Mouse (Mus musculus) brain, embryonic 14.5 days (tissue): ENCODE measurements around the gene Tubgcp6. TPM values are rescaled to one million over a fixed set of nuclear protein-coding genes. Genes with fewer than 3 reads are reported as not detected.

Source experiments
- DNase-seq: peaks from one replicate; pipeline ENCODE4 v3.0.0-alpha.2; 2011; ENCODE audit warnings: low read depth
- CTCF ChIP-seq: fragments of 200-500 bp; IDR thresholded peaks from 2 replicates; pipeline ENCODE4 v1.5.1; 2012; ENCODE audit warnings: inconsistent platforms, mild to moderate bottlenecking, moderate library complexity, borderline replicate concordance; ENCODE audit not compliant: insufficient read depth, insufficient read length; ENCODE audit errors: extremely low read depth
- POLR2A ChIP-seq: fragments of 200-500 bp; IDR thresholded peaks from 2 replicates; pipeline ENCODE4 v1.6.1; 2012; ENCODE audit warnings: mild to moderate bottlenecking, inconsistent platforms, borderline replicate concordance; ENCODE audit not compliant: poor library complexity, insufficient read depth, insufficient read length, severe bottlenecking; ENCODE audit errors: extremely low read depth
- polyA plus RNA-seq: library from polyadenylated mRNA; depleted of rRNA; stranded (reverse); fragments of >200 nt; gene quantifications from 2 replicates; pipeline ENCODE4 v1.2.3, GENCODE M21; 2012

Gene Tubgcp6
- polyA plus RNA-seq, 1 experiment: 45.9 TPM

DNA sequence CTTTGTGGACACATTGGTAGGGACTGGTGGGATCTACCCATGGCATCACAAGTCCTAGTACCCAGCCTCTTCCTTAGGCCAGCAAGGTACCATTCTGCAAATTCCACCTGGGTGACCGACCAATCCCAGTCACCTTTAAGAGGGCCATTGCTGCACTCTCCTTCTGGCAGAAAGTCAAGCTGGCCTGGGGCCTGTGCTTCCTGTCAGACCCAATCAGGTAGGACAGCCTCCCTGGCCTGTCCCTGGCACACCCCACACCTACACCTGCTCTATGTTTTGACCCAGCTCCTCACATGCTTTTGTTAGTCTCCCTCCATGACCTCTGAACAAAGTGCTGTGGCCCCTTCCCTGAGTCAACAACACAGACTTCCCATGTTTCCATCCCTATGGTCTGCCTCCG is 38.1 kb downstream of the Tubgcp6 start:
- TF ChIP-seq POLR2A (no peak), CTCF (no peak)
- DNase-seq: no peak

DNA sequence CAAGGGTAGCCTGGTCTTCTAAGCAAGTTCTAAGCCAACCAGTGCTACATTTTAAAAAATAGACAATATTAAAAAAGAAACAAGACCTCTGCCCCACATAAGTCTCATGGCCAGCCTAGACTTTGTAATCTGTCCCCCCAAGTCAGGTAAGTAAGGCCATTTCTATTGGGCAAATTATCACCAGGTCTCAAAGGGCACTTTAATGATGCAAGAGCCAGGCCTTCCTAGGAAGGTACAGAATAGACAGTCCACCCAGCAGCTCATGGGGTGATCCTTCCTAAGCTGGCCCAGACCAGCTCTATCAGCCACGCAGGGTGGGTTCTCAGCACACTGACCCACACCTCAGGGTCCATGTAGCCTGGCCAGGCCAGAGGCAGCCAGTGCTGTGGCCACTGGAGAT is 39.0 kb downstream of the Tubgcp6 start:
- DNase-seq: no peak
- TF ChIP-seq CTCF (no peak), POLR2A (no peak)

DNA sequence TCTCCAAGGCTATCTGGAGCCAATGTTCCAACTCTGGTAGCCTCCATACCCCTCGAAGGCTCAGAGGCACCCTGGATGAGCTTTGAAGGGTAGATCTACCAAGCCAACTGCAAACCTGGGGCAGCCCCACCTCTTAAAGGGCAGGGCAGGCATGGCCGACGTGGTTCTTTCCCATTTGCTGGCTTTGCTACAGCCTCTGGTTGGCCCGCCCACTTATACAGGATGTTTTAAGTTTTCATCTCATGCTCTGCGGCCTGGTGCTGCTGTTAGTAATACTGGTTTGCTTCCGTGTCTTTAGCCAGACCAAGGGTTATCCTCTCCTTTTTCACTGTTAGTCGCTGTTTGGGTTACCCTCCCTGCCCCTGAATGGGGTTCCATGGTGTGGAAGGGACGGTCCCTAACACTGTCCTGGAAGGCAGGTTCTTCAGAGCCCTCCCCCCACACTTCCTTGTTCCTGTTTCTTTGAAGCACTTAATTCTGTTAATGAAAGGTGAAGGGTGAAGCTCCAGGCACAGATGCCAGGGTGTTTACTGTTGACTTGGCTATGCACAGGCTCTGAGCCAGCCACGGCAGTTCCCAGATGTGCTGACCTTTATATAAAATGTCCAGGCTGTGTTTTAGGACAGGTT is 44.6 kb downstream of the Tubgcp6 start:
- DNase-seq: no peak
- TF ChIP-seq POLR2A (no peak), CTCF (no peak)

DNA sequence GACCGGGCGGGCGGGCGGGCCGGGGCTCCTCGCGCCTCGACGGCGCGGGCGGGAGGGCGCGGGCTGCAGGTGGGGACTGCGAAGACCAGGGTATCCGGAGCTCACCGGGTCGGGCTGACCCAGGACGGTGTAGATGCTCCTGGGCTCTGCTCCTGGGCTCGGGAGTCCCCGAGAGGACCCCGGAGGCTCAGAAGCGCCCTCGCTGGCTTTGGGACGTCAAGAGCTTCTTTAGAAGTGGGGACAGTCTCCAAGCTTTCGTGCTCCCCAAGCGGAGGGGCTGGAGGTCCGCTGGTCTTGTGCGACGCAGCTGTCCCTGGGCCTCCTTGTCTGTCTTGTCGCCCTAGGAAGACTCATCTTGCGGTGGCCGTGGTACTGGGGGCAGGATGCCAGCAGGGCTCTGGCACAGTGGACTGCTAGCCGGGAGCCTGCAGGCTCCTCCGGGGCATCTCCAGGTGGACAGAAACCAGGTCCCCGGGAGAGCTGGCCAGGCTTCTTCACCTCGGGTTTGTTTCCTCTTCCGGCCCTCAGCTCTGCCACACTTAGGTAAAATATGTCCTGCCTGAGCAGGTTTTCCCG is 46.7 kb downstream of the Tubgcp6 start:
- no peak for TF ChIP-seq POLR2A
- TF ChIP-seq CTCF: no peak
- DNase-seq: peak; percentile 65

DNA sequence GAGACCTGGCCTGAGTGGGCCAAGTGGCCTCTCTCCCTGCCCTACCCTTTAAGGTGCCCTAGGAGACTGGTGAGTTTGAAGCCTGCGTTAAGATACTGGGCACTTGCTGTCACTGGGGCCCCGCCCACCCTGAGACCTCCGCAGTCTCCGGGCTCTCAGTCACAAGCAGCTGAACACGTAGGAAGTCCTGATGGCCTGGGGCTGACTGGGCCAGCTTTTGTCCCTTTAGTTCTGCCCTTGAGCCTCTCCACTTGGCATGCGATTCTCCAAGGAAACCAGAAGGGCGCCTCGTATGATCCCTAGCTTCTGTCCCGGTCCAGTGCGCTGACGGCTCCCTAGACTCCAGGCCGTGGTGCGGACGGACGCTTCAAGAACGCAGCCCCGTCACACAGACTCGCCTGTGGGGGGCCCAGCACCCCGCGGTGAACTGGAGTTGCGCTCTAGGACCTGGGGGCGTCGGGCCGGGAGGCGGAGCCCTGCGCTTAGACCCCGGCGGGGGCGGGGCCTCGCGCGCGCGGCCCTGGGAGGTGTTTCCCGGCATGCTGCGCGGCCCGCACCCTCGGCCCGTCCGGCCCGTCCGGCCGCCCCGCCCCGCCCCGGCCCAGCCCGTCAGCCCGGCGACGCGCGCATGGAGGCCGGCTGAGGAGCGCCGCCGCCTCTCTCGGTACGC is 47.3 kb downstream of the Tubgcp6 start:
- peak; percentile 95 for DNase-seq
- TF ChIP-seq CTCF: peak; percentile 17; the same call in 1 of the 2 replicates
- peak; percentile 56; the same call in 1 of the 2 replicates for TF ChIP-seq POLR2A

DNA sequence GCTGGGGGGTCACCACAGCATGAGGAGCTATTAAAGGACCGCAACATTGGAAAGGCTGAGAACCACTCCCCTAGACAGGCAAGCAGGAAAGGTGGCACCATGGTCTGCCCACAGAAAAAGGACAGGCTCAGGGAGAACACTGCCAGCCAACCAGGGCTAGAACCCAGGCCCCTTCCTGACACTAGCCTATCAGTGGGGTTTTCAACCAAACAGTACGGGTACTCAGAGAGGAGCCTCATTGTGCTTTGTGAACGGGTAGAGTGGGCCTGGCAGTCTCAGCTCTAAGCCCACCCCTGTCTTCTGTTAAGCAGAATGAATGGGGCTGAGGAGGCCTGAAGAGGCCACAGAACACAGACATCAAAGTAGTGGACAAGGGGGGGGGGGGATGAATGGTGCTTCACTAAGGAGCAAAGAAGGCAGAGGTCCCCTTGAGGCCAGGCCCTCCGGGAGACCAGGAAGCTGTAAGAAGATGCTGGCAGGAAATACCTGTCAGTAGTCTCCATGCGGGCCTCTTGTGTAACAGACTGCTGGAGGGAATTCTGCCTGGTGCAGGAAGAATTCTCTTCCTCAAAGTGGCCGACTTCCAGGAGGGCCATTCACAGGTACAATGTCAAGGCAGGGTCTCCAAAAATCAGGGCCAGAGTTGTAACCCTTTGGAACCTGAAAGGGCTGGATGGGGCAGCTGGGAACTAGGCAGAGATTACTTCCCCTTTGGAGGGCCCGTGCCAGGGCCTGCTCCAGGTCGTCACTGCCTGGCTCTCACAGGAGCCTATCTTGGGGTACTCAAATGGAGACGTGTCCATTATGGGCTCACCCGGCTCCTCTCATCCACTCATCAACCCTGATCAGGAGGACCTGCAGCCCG is 48.1 kb downstream of the Tubgcp6 start, which contains the start of gene Trabd:
Gene Trabd (plus strand): TSS at position 512 of the 865 bp plus-strand sequence.
- TF ChIP-seq CTCF (no peak), POLR2A (no peak)
- peak; percentile 27 for DNase-seq

DNA sequence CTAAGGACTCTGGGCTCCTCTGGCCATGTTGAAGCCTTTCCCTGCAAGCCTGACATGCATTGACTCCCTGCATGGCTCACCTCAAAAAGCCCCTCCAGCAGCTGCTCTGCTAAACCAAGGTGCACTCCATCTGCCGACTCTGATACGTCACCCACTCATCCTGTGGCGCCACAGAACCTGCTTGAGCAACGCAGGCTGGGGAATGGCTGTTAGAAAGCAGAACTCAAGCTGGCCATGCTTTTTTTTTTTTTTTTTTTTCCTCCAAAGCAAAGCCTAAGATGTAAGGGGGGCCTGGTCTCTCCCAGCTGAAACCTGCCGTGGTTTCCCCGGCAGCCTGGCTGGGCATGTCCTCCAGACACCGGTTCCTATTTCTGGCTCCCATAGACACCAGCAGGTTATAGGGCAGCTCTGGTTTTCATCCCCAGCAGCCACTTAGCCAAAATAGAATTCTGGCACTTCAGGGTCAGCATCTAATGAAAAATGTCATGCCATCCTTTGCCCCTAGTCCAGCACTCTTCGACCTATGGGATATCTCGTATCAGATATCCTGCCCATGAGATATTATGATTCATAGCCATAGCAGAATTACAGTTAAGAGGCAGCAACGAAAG is 48.8 kb downstream of the Tubgcp6 start:
- DNase-seq: no peak
- no peak for TF ChIP-seq POLR2A
- no peak for TF ChIP-seq CTCF

DNA sequence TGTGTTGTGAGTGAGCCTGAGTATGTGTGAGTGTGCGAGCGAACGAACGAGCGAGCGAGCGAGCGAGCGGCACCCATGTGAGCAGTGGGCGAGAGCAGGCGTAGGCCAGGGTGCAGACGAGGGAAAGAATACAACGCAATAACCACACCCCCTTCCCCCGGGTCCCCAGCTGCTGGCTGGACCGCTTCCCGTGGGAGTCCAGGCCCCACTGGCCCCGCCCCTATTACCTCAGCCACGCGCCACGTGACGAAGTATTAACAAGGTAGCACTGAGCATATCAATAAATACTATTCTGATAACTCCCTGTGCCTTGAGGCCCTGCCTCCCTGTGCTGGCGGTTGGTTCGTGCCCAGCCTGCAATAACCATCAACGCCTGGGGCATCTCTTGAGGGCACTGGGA is 52.3 kb downstream of the Tubgcp6 start:
- TF ChIP-seq CTCF (no peak), POLR2A (no peak)

DNA sequence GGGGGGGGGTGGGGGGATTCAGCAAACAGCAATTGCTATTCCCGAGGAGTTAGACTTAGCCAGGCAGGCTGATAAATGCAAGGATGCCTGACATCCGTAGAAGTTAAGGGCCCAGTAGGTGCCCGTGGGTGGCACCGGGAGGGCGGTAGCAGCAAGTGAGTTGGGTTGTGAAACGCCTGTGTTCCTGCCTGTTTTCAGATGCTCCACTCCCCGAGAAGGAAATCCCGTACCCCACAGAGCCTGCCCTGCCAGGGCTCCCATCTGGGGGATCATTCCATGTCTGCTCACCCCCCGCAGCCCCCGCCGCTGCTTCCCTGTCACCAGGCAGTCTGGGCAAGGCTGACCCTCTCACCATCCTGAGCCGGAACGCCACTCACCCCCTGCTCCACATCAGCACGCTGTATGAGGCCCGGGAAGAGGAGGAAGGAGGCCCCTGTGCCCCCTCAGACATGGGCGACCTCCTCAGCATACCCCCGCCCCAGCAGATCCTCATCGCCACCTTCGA is 53.5 kb downstream of the Tubgcp6 start:
- no peak for TF ChIP-seq CTCF
- TF ChIP-seq POLR2A: no peak

More for the DNA sequence above, 52.3 kb downstream of the Tubgcp6 start:
- DNase-seq: no peak

DNA sequence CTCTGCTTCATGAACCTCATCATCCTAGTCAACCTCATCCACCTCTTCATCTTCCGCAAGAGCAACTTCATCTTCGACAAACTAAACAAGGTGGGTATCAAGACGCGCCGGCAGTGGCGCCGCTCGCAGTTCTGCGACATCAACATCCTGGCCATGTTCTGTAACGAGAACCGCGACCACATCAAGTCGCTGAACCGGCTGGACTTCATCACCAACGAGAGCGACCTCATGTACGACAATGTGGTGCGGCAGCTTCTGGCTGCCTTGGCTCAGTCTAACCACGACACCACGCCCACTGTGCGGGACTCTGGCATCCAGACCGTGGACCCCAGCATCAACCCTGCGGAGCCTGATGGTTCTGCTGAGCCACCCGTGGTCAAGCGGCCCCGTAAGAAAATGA is 54.7 kb downstream of the Tubgcp6 start:
- no peak for DNase-seq
- no peak for TF ChIP-seq CTCF
- no peak for TF ChIP-seq POLR2A

More for the DNA sequence above, 53.5 kb downstream of the Tubgcp6 start:
- DNase-seq: no peak
